Mouse (Mus musculus) frontal cortex, postnatal 14 days (tissue): Measurements from ENCODE around the gene Hao2.

Source experiments
- DNase-seq, 2 experiments: peaks; one replicate each; pipeline ENCODE4 v3.0.0; 2022; ENCODE audit warnings: low spot score in 2 of 2

Gene Hao2

DNA sequence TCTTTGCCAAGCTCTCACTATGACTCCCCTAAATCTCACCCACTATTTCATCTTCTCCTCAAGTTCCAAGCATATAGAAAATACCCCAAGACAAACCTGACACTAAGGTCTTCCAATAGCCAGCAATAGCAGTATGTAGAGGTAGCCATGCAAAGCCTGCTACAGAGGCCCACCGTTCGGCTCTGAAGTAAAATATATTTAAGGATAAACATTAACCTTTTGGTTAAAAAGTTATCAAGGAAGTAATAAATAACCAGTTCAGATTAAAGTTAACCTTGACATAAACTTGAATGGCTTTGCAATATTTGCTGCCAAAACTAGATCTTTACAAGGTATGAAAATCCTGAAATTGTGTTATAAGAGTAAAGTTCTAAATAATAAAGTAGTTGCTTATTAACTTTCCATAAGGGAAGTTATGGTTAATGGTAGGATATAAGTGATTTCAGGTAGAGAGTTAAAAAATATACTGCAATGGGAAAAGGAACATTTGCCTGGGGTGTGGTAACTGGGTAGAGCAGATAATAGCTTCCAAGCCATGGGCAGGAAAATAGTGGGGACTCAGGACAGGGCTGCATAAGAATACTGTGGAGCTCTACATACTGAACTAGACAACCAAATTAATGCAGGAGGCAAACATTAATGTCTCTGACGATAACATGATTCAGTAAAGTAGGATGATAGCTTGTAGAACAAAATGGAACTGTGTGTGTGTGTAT is at the start of gene Hao2:
Gene Hao2, minus strand, starts transcription at position 183 of the 716 bp plus-strand sequence.
- DNase-seq: no peak

DNA sequence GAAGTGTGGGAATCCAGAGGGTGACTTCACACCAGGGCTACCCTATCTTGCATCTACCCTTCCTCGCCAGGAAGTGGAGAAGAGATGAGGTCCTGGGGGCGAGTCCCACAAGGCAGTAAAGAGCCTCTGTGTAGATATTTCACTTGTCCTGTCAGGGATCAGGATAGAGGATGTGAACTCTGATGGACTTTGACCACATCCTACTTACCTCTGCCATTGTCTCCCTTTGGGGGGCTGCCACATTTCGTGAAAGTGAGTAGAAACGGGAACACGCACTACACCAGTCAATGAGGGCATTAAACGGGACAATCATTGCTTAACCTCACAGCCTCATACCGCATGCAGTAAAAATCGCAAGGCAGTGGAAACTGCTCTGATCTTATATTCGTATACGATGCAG is 48.6 kb upstream of the Hao2 start:
- DNase-seq: no peak

DNA sequence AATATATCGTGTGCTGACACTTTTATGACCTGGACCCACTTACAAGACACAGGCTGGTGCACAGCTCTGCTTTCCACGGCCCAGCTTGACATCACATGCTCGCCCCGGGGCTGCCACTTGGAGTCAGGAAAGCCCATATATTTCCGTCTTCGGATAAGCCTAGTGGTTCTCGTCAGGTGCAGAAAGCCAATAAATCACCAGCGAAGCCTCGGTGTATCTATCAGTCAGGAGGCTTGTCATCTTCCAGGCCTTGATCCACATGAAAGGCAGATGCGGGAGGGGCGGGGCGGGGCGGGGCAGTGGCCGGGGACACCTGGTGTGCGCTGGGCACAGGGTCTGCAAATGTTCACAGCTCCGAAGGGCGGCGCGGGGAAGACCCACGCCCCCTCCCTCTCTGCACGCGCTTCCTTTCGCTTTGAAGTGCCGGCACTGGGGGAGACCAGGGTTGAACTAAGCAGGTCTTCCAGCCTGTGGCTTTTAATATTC is 48.1 kb upstream of the Hao2 start:
- no peak for DNase-seq

DNA sequence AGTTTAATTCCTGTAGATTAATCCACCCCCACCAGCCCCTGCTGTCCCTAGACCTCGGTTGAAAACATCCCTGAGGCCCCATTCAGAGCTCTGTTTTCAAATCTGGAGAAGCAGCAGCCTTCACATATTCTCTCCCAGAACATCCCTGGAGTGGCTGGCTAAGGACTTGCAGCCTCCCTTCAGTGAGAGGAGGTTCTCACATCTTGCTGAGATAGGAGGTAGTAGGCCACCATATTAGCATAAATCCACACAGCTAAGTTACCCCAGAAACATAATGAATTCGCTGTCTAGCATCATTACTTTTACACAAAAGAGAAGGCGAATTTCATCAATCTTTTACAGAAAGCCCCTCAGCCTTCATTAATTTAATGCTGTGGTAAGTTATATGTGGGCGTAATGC is 47.2 kb upstream of the Hao2 start:
- no peak for DNase-seq

DNA sequence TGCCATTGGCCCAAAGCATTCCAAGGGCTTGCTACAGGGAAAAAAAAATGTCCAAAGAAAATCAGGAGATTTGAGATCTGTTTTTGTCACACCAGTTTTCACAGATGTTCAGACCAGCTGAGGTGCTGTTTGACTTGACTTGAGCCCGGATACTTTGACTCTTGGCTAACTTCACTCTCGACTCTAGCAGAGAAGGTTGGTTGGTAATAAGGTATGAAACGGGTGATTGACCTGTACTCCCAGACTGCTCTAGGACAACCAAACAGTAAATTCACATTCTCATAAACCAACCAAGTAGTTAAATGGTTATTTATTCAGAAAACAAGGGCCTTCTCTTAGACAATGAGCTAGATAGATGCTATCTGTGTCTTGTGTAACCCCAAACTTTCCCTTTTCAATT is 43.4 kb upstream of the Hao2 start:
- DNase-seq: no peak

DNA sequence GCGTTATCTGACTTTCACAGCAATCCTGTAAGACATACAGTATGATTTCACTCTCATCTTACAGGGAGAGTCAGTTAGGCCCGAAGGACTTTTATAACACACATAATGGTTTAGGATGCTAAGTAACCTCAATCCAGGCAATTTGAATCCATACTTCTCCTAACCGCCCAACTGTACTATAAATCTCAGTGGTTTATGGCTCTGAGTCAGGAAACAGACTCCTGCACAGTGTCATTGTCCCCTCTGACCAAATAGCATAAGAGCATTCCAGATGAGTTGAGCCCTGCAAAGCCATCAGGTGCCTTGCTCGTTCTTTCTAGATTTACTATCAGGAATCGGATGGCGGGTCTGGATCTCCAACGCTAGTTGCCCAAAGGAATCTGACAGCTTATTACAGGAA is 41.6 kb upstream of the Hao2 start:
- no peak for DNase-seq

DNA sequence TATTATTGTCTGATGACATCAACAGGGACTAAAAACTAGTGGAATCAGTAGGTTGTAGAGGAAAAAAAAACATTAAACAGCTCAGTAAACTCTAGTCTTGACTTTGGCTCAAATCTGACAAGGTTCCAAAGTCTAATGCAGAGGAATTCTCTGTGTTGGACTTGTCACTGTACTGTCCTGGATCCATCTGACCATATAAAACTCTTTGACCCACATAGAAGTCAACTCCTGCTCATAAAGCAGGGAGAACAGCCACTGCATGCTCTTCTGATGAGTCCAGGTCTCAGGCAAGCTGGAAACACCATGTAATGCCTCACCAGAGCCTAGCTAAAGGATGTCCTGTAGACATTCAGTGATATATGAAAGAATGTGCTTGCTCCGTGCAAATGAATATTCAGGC is 41.0 kb upstream of the Hao2 start:
- no peak for DNase-seq

DNA sequence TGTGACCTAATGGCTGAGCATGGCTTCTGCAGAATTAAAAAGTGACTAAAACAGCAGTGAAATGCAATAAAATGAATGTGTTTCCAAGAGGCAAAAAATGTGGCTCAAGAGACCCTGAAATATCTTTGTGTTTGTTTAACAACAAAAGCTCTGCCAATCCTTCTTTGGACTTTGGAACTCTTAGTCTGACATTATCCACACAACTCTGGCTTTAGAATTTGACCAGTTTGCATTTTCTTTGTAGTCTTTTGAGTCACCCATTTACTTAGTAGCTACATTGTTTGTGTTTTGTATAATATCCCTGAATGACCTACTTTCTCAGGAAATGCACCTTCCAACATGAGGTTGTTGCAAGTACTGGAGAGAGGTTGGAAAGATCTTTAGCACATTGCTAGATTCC is 39.4 kb upstream of the Hao2 start:
- DNase-seq: no peak

DNA sequence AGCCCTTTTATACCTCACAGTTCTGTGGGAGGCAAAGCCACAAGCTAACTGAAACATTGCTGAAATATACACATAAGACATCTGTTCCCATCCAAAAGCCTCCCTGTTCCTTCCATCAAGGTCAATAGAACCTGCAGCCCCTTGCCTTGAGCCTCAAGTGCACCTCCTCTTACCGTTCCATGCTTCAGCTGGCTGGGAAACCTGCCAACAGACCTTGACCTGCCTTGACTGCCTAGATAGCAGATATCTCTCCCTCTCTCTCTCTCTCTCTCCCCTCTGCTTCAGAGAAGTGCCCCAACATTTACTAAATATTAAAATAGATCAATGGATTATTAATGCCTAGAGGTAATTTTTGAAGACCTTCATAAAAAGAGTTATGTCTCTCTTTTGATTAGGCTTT is 38.8 kb upstream of the Hao2 start:
- DNase-seq: no peak

DNA sequence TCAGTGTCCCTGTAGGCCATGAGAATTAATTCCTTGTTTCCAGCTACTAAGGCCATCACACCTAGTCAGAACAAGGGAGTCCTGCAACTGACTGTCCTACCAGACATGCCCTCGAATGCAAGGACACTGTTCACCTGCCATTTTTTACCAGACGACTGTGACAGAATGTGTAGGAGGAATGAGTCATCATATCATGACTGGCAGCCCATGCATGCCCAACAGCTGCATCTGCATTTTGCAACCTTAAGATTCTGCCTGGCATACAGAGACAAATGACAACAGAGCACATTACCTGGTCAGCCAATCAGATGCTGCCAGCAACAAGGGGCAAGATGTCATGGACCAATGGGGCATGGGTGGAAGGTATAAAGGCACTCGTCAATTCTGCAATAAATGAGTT is 27.4 kb upstream of the Hao2 start:
- no peak for DNase-seq

DNA sequence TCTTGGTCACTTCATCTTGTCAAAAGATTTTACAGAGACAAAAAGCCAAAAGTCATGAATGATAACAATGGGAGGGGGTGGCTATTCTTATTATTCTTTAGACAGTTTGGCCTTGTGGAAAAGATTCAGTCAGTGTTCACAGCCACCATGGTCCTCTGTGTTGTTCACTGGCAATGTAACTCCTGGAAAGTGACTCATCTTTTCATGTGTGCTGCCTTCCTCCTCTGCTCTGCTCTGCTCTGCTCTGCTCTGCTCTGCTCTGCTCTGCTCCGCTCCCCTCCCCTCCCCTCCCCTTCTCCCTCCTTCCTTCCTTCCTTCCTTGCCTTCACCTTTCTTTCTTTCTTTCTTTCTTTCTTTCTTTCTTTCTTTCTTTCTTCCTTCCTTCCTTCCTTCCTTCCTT is 24.2 kb upstream of the Hao2 start:
- no peak for DNase-seq

DNA sequence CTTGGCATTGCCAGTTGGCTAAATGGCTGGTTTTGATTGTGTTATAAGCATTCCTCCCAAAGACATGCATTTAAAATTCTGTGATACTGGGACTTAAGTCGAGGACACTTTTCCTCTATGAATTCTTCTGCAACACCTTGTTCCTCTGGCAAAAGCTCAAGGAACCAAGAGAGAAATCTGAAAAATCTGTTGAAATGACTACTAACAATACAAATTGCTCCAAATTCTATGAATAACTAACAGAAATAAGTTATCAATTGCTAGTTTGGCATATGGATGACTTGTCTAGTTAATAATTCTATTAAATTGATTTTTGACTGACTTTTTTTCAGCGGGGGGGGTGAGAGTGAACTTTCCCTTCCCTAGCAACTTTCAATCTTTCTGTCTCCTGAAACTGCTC is 23.8 kb upstream of the Hao2 start:
- DNase-seq: no peak

DNA sequence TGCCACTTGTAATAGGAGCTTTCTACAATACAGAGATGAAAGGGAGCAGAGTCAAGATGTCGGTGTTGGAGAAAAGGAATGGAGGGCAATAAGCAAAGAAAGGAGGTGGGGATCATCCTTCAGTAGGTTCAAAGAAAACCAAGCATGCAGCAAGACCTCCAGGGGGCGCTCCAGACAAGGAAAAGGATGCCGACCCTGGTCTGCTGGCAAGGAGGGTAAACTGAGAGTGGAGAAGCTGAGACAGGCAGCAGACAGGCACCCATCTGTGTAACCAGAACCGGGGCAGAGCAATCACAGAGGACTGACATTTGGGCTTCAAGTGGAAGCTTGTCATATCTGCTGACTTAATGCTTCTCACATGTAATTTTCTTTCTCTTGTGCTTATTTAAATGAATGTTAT is 22.6 kb upstream of the Hao2 start:
- DNase-seq: peak; percentile 13 to 53

DNA sequence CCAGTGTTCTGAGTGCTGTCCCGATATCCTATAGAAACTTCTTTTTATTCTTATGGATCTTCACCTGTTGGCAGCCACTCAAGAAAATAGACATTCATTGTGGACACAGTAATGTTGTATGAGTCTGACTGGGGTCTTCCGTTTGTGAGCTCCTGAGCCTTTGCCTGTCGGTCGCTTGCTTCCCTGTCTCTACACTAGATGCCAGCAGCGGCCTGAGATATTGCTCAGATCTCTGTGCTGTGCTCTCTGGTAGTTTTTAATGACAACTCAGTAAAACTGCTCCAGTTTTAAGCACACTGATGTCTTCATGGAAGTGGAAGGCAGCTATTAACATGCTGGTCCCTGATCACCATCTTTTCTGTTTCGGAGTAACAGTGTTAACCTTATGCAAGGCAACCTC is 20.6 kb upstream of the Hao2 start:
- peak in 1 of 2 experiments; percentile 5 for DNase-seq

DNA sequence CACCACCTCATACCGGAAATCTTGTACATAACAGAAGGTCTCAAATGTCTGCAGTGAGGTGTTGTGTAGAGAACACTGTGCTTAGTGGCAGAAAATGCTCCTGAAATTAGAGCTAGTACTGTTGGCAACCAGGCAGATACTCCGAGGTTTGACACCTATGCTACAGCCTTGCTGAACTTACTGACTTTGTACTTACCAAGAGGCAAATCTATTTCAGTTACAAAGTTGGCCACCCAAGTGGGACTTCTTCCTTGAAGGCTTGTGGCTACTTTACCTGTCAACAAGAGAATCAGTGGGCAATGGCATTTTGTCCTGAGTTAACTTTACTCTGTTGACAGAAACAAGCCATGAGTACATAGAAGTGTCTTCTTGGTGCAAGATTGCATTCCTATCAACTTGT is 4.6 kb upstream of the Hao2 start:
- no peak for DNase-seq

DNA sequence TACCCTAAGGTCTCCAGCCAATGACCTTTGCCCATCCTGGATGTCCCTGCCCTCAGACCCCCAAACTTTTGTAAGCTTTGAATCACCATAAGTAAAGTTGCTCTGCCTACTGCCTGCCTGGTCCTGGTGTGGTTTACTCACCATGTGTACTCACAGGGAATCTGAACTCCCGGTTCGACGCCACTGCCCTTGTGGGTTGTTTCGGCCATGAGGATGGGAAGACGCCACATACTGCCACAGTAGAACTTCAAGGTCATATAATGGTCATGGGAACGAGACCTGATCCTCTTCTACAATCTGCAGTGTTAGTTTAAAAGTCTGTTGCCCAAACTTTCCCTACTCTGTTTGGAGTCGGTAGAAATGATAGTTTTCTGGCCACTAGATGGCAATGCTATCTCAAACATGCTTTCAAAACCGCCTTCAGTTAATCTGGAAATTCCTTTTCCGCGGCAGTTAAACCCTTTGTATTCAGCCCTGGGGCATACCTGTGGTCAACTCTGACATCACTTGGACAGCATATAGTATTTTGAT is 2.1 kb upstream of the Hao2 start:
- DNase-seq: no peak

DNA sequence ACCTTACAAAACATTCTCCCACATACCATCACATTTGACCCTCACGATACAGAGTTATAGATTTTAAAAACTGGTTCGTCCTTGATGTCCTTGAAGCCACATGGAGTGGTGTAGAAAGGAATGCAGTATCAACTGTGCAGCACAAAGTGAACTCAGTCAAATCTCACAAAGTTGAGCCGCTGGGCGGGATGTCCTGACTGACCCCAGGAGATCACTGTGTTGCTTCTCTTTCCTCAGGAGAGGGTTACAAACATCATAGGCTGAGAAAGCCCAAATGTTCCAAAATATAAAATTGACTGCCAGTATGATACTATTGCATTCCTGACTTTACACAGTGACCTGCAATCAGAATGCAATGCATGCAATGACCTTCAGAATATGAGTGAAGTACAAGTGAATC is 2.6 kb downstream of the Hao2 start:
- no peak for DNase-seq

DNA sequence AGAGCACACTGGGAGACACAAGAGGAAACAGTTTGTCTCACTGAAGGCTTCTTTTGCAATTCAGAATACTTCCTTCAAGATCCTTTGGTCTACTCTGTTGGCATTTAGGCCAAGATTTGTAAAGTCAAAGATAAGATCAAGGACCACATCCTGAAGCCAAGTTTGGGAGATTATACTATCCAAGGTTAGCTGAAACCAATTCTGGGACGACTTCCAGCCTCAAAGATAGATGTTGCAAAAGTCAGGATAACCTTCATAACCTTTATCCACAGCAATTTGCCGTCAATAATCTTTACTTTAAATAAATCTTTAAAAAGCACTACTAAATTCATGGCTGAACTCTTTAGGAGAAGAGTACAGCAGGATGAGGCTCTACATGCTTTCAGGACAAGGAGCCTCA is 4.8 kb downstream of the Hao2 start:
- DNase-seq: no peak

DNA sequence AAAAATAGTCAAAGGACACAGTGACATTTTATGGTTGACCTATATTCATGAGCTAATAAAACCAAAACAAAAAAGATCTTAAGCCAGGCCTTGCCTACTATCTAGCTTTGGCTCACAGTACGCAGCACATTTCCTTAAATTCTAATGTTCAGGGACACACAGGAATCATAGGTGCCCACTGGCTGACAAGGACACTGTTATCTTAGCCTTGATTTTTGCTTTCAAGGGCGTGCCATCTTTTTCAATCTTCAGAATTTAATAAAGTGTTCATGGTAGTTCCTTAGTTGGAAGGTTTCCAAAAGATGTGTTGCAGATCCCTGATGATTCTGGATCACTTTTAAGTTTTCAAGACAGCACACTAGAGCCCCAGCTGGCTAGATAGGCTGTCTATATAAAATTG is 12.2 kb downstream of the Hao2 start:
- no peak for DNase-seq

DNA sequence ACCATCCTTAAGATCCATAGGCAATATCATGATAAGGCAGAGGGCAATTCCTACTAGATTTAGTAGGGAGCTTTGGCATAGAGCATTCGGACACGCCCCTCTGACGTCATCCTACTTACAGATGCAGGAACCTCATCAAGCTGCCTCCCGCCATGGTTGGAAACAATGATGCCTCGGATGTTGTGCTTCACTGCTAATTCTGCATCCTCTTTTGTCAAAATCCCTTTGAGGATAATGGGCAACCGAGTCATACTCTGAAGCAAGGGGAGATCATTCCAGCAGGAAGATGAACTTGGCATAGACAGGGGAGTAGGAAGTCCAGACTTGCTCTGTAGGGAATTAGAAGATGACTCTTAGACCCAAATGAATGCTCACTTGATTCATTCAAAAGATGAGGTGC is 12.8 kb downstream of the Hao2 start:
- no peak for DNase-seq

DNA sequence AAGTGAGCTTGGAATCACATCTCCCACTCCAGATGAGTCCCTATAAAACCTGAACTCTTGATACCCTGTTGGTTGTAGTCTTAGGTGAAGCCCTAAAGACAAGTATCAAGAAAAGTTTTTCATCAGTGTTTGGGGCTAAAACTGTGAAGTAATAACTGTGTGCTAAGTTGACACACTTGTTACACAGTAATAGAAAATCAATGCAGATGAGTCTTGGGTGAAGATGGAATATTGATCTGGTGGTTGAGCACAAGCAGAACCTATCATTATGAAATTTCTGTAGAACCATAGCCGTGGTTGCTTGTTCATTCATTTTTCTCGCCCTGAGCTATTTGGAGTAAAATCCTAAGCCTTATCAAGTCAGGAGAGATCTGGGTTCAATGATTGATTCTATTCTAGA is 24.8 kb downstream of the Hao2 start:
- DNase-seq: no peak

DNA sequence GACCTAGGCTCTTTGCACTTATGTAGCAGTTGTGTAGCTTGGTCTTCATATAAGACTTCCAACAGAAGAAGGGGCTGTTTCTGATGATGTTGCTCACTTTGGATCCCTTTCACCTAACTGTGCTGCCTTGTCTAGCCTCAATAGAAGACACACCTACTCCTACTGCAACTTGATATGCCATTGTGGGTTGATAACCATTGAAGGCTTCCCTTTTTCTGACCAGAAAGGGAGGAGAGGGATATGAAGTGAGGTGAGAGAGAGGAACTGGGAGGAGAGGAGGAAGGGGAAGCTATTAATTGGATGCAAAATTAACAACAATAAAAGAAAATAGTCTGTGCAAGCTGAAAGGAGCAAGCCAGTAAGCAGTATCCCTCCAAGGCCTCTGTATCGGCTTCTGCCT is 30.2 kb downstream of the Hao2 start:
- DNase-seq: no peak

DNA sequence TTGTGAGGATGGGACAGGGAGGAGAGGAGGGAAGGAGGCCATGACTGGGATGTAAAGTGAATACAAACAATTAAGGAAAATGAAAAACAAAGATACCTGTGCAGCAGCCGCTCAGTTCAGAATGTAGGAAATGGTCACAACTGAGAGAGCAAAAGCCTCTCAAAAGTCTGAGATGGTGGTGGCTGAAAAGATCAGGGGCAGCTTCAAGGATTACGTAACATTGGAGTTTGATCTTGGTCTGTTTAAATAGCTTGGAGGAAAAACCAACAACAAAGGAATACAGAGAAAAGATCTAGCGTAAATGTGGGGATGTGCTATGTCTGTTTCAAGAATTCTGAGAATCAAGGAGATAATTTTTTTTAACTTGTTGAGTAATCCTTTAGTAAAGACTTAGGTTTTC is 33.5 kb downstream of the Hao2 start, which contains the start of gene Hsd3b1:
Gene Hsd3b1, minus strand, starts transcription at position 219 of the 400 bp plus-strand sequence.
- DNase-seq: no peak

DNA sequence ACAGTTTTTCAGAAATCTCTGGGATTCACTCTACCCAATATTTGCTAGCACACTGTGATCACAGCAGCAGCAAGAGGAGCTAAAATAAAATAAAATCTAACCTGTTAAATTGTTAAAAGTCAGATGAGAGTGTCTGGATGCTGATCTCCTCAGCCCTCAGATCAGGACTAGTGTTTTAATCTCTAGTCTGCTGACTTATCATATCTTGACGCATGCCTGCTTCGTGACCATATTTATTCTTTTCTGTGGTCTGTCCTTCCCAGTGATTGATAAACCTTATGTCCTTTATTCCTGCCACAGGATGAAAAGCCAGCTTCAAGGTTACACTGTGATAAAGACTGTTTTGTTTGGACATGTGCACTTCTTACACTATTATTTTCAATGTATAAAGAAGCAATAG is 35.0 kb downstream of the Hao2 start:
- no peak for DNase-seq
